ENCODE assay signal across 12 mouse cellular contexts in the genomic region with DNA sequence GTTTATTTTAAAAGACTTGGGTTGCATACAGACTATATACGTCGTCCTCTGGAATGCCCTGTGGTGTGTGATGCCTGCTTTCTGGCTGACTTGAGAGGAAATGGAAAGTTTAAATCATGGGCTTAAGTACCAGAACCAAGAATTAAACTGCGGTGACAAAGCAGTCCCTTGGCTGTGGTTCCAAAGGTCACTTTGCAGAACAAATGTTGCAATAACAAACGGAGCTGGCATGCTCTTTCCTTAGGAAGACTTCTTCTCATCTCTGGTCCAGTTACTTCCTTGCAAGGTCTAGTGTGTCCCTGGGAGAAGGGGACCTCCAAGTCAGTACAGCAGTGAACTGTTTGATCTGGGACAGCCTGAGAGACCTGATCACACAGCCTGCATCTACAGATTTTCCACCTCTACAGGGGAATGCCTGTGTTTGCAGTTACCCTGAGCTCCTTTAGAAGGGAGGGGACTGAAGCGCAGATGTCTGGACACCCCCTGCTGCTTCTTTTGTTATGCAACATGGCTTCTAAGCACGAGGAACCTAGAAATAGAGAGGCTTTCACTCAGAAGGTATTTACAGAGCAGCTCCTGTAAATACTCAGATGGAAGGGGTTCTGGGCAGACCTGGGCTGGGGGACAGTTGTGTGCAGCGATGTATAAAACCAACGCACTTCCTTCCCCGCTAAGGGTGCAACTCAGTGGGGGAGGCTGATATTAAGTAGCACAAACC. TPM values are rescaled to one million over a fixed set of nuclear protein-coding genes. Genes with fewer than 3 reads are reported as not detected.
DNase-seq lines count a peak whose midpoint lies in the region; ATAC-seq and TF ChIP-seq lines count a peak whose summit lies in the region.
"Had no signal": no experiment of that assay in that cellular context is flagged by ENCODE, and none has a peak within 500 bp of the region (broad histone marks: within the 10 kb centered on the region; RNA-seq: fewer than 3 reads in every experiment).

No protein-coding gene starts in this region.

- no peak overlapping the region for H3K27ac ChIP-seq in cerebellum, adult 2 months (ENCODE audit: insufficient read depth, low read length)

- DNase-seq in adrenal gland, adult (ENCODE audit: inconsistent age in 2 of 2, low spot score in 1 of 2) = peak; percentile 35 to 83
- DNase-seq in adrenal gland, postnatal 25 days = no peak
- DNase-seq in lung, postnatal 10 days = peak; percentile 9
- DNase-seq in lung, postnatal 14 days = no peak
- peak; percentile 43 to 64 for DNase-seq in cerebellum, adult 2 months
- peak; percentile 82 for DNase-seq in spleen, postnatal 36 days (ENCODE audit: low spot score in 2 of 2)
- no peak for DNase-seq in gastrocnemius, postnatal 4 days (ENCODE audit: low spot score in 2 of 2)
- DNase-seq: layer of hippocampus, adult 9-11 months; lung, embryonic 14.5 days had no signal

- TF ChIP-seq POLR2A in cerebellum, adult 2 months (IDR thresholded peaks at IDR 0.05; ENCODE audit: borderline replicate concordance, insufficient read depth, low read length) = no peak

- H3K4me1 ChIP-seq in cerebellum, adult 2 months (ENCODE audit: control insufficient read depth, insufficient read depth, low read length) = peaks cover 7% of the 10 kb centered on the region; the same call in 1 of the 2 replicates

- no peak for TF ChIP-seq CTCF in cerebellum, adult 2 months (IDR thresholded peaks at IDR 0.05; ENCODE audit: borderline replicate concordance, insufficient read depth, low read depth, low read length)

- H3K27me3 ChIP-seq in cerebellum, adult 2 months (ENCODE audit: control insufficient read depth, insufficient read depth, low read length) = no peaks in the 10 kb centered on the region
- H3K27me3 ChIP-seq: heart, embryonic 12.5 days had no signal

- no peak for ATAC-seq in erythroid progenitor cell, adult 5-6 weeks (replicated peaks; ENCODE audit: low FRiP score, poor library complexity, severe bottlenecking)
- ATAC-seq: hindbrain, embryonic 16.5 days had no signal

- no peak overlapping the region for H3K4me3 ChIP-seq in cerebellum, adult 2 months (replicated peaks; ENCODE audit: insufficient read depth, low read depth, low read length)
- H3K4me3 ChIP-seq: heart, embryonic 12.5 days had no signal

- 37% methylated on average over 9 of the region's 9 CpGs for WGBS in cerebellum, adult 2 months

RNA-seq across cellular contexts. Expression of gene Fam43a, which starts 46.5 kb away (rescaled TPM):
- 20.4 and 30.0 TPM in 2 replicates for total RNA-seq in adrenal gland, postnatal 25 days (2021)
- polyA plus RNA-seq in cerebellum, adult 2 months (2012; rRNA removed) = 15.2 and 16.0 TPM in 2 replicates
- 10 to 100 TPM; 24.1 to 29.6 TPM for total RNA-seq in gastrocnemius, postnatal 4 days (2021)
- 1.7 and 6.1 TPM in 2 replicates for total RNA-seq in erythroid progenitor cell, adult 5-6 weeks (2015; ENCODE audit: low replicate concordance)
- total RNA-seq in erythroid progenitor cell, adult 5-6 weeks (2017; ENCODE audit: low replicate concordance) = 2.1 and 2.2 TPM in 2 replicates

RNA-seq across cellular contexts. Expression of gene Lsg1, which starts 58.6 kb away (rescaled TPM):
- 32.1 and 39.6 TPM in 2 replicates for total RNA-seq in adrenal gland, postnatal 25 days (2021)
- polyA plus RNA-seq in cerebellum, adult 2 months (2012; rRNA removed) = 20.3 and 21.5 TPM in 2 replicates
- 10 to 100 TPM; 24.3 to 31.4 TPM for total RNA-seq in gastrocnemius, postnatal 4 days (2021)
- 15.9 and 23.1 TPM in 2 replicates for total RNA-seq in erythroid progenitor cell, adult 5-6 weeks (2015; ENCODE audit: low replicate concordance)
- 28.4 and 39.0 TPM in 2 replicates for total RNA-seq in erythroid progenitor cell, adult 5-6 weeks (2017; ENCODE audit: low replicate concordance)

Comparison
In these comparisons a context has a peak if more than half of its experiments do, and no peak if none do; other contexts are left out.
1. DNase-seq: peak in adrenal gland, adult (2 of 2), lung, postnatal 10 days (single experiment), cerebellum, adult 2 months (2 of 2) and spleen, postnatal 36 days (2 of 2); none in adrenal gland, postnatal 25 days (single experiment), lung, postnatal 14 days (single experiment) and gastrocnemius, postnatal 4 days (0 of 2).